21 mouse cellular contexts compared by ENCODE assay signal in genomic region chr13:60011092-60011491, GRCm38 (mm10).
"Had no signal": no experiment of that assay in that cellular context is flagged by ENCODE, and none has a peak within 500 bp of the region (broad histone marks: within the 10 kb centered on the region; RNA-seq: fewer than 3 reads in every experiment).

No protein-coding gene starts in this region.

- H3K9me3 ChIP-seq: lung, embryonic 15.5 days; midbrain, embryonic 13.5 days; midbrain, embryonic 15.5 days; neural tube, embryonic 13.5 days; neural tube, embryonic 15.5 days had no signal

- H3K4me2 ChIP-seq: lung, embryonic 15.5 days; midbrain, embryonic 11.5 days; midbrain, embryonic 13.5 days; midbrain, embryonic 15.5 days; neural tube, embryonic 13.5 days; neural tube, embryonic 15.5 days had no signal

- H3K4me1 ChIP-seq: megakaryocyte, embryonic 14.5 days; midbrain, embryonic 13.5 days; midbrain, embryonic 15.5 days had no signal

- ATAC-seq: liver, postnatal 0 days; lung, postnatal 0 days; midbrain, embryonic 13.5 days; midbrain, embryonic 15.5 days had no signal

- H3K4me3 ChIP-seq: lung, embryonic 15.5 days; megakaryocyte, embryonic 14.5 days; midbrain, embryonic 13.5 days; midbrain, embryonic 15.5 days; neural tube, embryonic 13.5 days; neural tube, embryonic 15.5 days had no signal

- H3K27me3 ChIP-seq: lung, embryonic 15.5 days; megakaryocyte, embryonic 14.5 days; midbrain, embryonic 13.5 days; midbrain, embryonic 15.5 days; neural tube, embryonic 13.5 days; neural tube, embryonic 15.5 days had no signal

- H3K27ac ChIP-seq: lung, embryonic 15.5 days; macrophage; midbrain, embryonic 13.5 days; midbrain, embryonic 15.5 days; neural tube, embryonic 13.5 days; neural tube, embryonic 15.5 days had no signal

- H3K9ac ChIP-seq: liver, postnatal 0 days; lung, embryonic 15.5 days; midbrain, embryonic 13.5 days; midbrain, embryonic 15.5 days; neural tube, embryonic 13.5 days; neural tube, embryonic 15.5 days had no signal

- DNase-seq: liver, postnatal 0 days; lung, adult 2 months; lung, postnatal 14 days; lung, postnatal 36 days; retina, postnatal 1 day; right cerebral cortex, adult 18-20 months; right cerebral cortex, postnatal 25 days; right cerebral cortex, postnatal 4 days; spleen, adult 18-20 months; thymus, adult 18-20 months; thymus, postnatal 14 days; thymus, postnatal 36 days had no signal

- H3K36me3 ChIP-seq: lung, embryonic 15.5 days; midbrain, embryonic 13.5 days; midbrain, embryonic 15.5 days; neural tube, embryonic 13.5 days; neural tube, embryonic 15.5 days had no signal
